Mouse (Mus musculus) MN1 (cell line): ENCODE measurements around the gene Ltbr.
"Not testable (repeated sequence)": the region's sequence is repeated elsewhere in the genome, so short reads cannot be mapped to it uniquely, and the experiment has no call there.

Source experiments
- DNase-seq: peaks from one replicate; pipeline ENCODE4 v3.0.0-alpha.2; 2016; ENCODE audit warnings: low spot score

Ltbr gene

GRCm38 (mm10) chr6:125271455-125272227 is 42.0 kb downstream of the Ltbr start:
- peak; percentile 91 for DNase-seq

GRCm38 (mm10) chr6:125268799-125269198 is 44.9 kb downstream of the Ltbr start:
- no peak for DNase-seq

GRCm38 (mm10) chr6:125267469-125267868 is 46.2 kb downstream of the Ltbr start:
- DNase-seq, result no peak

- DNase-seq, result not testable (repeated sequence)
Observed at GRCm38 (mm10) chr6:125266600-125266999, 47.1 kb downstream of the Ltbr start.

- no peak for DNase-seq
Observed at GRCm38 (mm10) chr6:125266091-125266490, 47.6 kb downstream of the Ltbr start.

GRCm38 (mm10) chr6:125265239-125265638 is 48.4 kb downstream of the Ltbr start:
- DNase-seq, result peak; percentile 26

GRCm38 (mm10) chr6:125264219-125264618 is 49.5 kb downstream of the Ltbr start:
- no peak for DNase-seq

- DNase-seq, result no peak
Observed at GRCm38 (mm10) chr6:125260006-125260555, 53.6 kb downstream of the Ltbr start.
